Mouse (Mus musculus): Measurements from ENCODE around the gene Rapgef4. TPM values are rescaled to one million over a fixed set of nuclear protein-coding genes. Genes with fewer than 3 reads are reported as not detected.

Gene Rapgef4
- polyA plus RNA-seq, 1 experiment from 2014 or later, result 3.1 TPM

GRCm38 (mm10) chr2:72152746-72153145 lies 171.7 kb downstream of the Rapgef4 start:
- Histone ChIP-seq H3K27ac (no peak overlapping the region), H3K9me3 (no peaks in the 10 kb centered on the region), H3K27me3 (no peaks in the 10 kb centered on the region), H3K4me3 (replicated peaks) (no peak overlapping the region), H3K4me2 (no peak overlapping the region), H3K9ac (no peak overlapping the region), H3K36me3 (replicated peaks) (no peaks in the 10 kb centered on the region), H3K4me1 (peaks cover 4% of the 10 kb centered on the region; the same call in 1 of the 2 replicates)
- no peak for ATAC-seq (ENCODE audit: low FRiP score)
- WGBS, result 87% methylated on average over 2 of the region's 2 CpGs

GRCm38 (mm10) chr2:72153851-72154250 lies 172.8 kb downstream of the Rapgef4 start:
- peaks cover 5% of the 10 kb centered on the region; the same call in 1 of the 2 replicates for H3K4me1 ChIP-seq
- no peak overlapping the region for H3K4me2 ChIP-seq
- 92% methylated on average over 1 of the region's 1 CpGs for WGBS
- no peak overlapping the region for H3K27ac ChIP-seq
- no peak for ATAC-seq (ENCODE audit: low FRiP score)
- H3K9ac ChIP-seq, result no peak overlapping the region
- H3K36me3 ChIP-seq (replicated peaks), result no peaks in the 10 kb centered on the region
- H3K27me3 ChIP-seq, result no peaks in the 10 kb centered on the region
- no peaks in the 10 kb centered on the region for H3K9me3 ChIP-seq
- no peak overlapping the region for H3K4me3 ChIP-seq (replicated peaks)

GRCm38 (mm10) chr2:72155102-72155773 lies 174.2 kb downstream of the Rapgef4 start:
- no peak overlapping the region for H3K9ac ChIP-seq
- H3K36me3 ChIP-seq (replicated peaks), result no peaks in the 10 kb centered on the region
- H3K4me2 ChIP-seq, result no peak overlapping the region
- WGBS, result 73% methylated on average over 8 of the region's 8 CpGs
- H3K27ac ChIP-seq, result no peak overlapping the region
- H3K4me3 ChIP-seq (replicated peaks), result no peak overlapping the region
- H3K27me3 ChIP-seq, result no peaks in the 10 kb centered on the region
- peaks cover 5% of the 10 kb centered on the region; the same call in 1 of the 2 replicates for H3K4me1 ChIP-seq
- no peaks in the 10 kb centered on the region for H3K9me3 ChIP-seq
- no peak for ATAC-seq (ENCODE audit: low FRiP score)

- no peak overlapping the region for H3K9ac ChIP-seq
- no peaks in the 10 kb centered on the region for H3K9me3 ChIP-seq
- peaks cover 5% of the 10 kb centered on the region; the same call in 1 of the 2 replicates for H3K4me1 ChIP-seq
- no peaks in the 10 kb centered on the region for H3K36me3 ChIP-seq (replicated peaks)
- no peak for ATAC-seq (ENCODE audit: low FRiP score)
- no peak overlapping the region for H3K4me3 ChIP-seq (replicated peaks)
- no peak overlapping the region for H3K27ac ChIP-seq
- 89% methylated on average over 5 of the region's 5 CpGs for WGBS
- H3K27me3 ChIP-seq, result no peaks in the 10 kb centered on the region
- H3K4me2 ChIP-seq, result no peak overlapping the region
These were observed 175.4 kb downstream of the Rapgef4 start for GRCm38 (mm10) chr2:72156484-72156883.

GRCm38 (mm10) chr2:72157561-72157960 lies 176.5 kb downstream of the Rapgef4 start:
- 35% methylated on average over 9 of the region's 9 CpGs for WGBS
- no peaks in the 10 kb centered on the region for H3K27me3 ChIP-seq
- no peak overlapping the region for H3K4me2 ChIP-seq
- no peak overlapping the region; the same call in 1 of the 2 replicates for H3K9ac ChIP-seq
- no peak for ATAC-seq (ENCODE audit: low FRiP score)
- H3K4me3 ChIP-seq (replicated peaks), result no peak overlapping the region
- no peak overlapping the region for H3K27ac ChIP-seq
- H3K4me1 ChIP-seq, result peaks cover 5% of the 10 kb centered on the region; the same call in 1 of the 2 replicates
- no peaks in the 10 kb centered on the region for H3K9me3 ChIP-seq
- H3K36me3 ChIP-seq (replicated peaks), result no peaks in the 10 kb centered on the region

- Histone ChIP-seq H3K36me3 (replicated peaks) (no peaks in the 10 kb centered on the region), H3K4me2 (no peak overlapping the region), H3K27me3 (no peaks in the 10 kb centered on the region), H3K9ac (no peak overlapping the region), H3K27ac (no peak overlapping the region), H3K9me3 (no peaks in the 10 kb centered on the region), H3K4me1 (peaks cover 5% of the 10 kb centered on the region; the same call in 1 of the 2 replicates), H3K4me3 (replicated peaks) (no peak overlapping the region)
- ATAC-seq (ENCODE audit: low FRiP score), result no peak
- WGBS, result 79% methylated on average over 5 of the region's 5 CpGs
These were observed 177.0 kb downstream of the Rapgef4 start for GRCm38 (mm10) chr2:72158045-72158444.

GRCm38 (mm10) chr2:72158691-72159225 lies 177.7 kb downstream of the Rapgef4 start:
- H3K27ac ChIP-seq, result no peak overlapping the region
- peaks cover 5% of the 10 kb centered on the region; the same call in 1 of the 2 replicates for H3K4me1 ChIP-seq
- H3K36me3 ChIP-seq (replicated peaks), result no peaks in the 10 kb centered on the region
- H3K4me2 ChIP-seq, result no peak overlapping the region
- no peak overlapping the region for H3K4me3 ChIP-seq (replicated peaks)
- no peaks in the 10 kb centered on the region for H3K9me3 ChIP-seq
- WGBS, result 81% methylated on average over 10 of the region's 10 CpGs
- ATAC-seq (ENCODE audit: low FRiP score), result no peak
- H3K9ac ChIP-seq, result no peak overlapping the region
- H3K27me3 ChIP-seq, result no peaks in the 10 kb centered on the region

- 87% methylated on average over 6 of the region's 6 CpGs for WGBS
- ATAC-seq (ENCODE audit: low FRiP score), result no peak
These were observed 178.2 kb downstream of the Rapgef4 start for GRCm38 (mm10) chr2:72159281-72159680.

GRCm38 (mm10) chr2:72165136-72165854 lies 184.3 kb downstream of the Rapgef4 start:
- no peak for ATAC-seq (ENCODE audit: low FRiP score)
- H3K27ac ChIP-seq, result no peak overlapping the region
- no peaks in the 10 kb centered on the region for H3K9me3 ChIP-seq
- no peak overlapping the region for H3K9ac ChIP-seq
- no peak overlapping the region for H3K4me3 ChIP-seq (replicated peaks)
- no peaks in the 10 kb centered on the region for H3K36me3 ChIP-seq (replicated peaks)
- H3K4me1 ChIP-seq, result no peaks in the 10 kb centered on the region
- H3K27me3 ChIP-seq, result no peaks in the 10 kb centered on the region
- 82% methylated on average over 5 of the region's 5 CpGs for WGBS
- H3K4me2 ChIP-seq, result no peak overlapping the region

More at GRCm38 (mm10) chr2:72159281-72159680, 178.2 kb downstream of the Rapgef4 start:
- Histone ChIP-seq H3K4me3 (replicated peaks) (no peak overlapping the region), H3K9me3 (no peaks in the 10 kb centered on the region), H3K4me1 (peaks cover 5% of the 10 kb centered on the region; the same call in 1 of the 2 replicates), H3K27ac (no peak overlapping the region), H3K4me2 (no peak overlapping the region), H3K27me3 (no peaks in the 10 kb centered on the region), H3K9ac (no peak overlapping the region), H3K36me3 (replicated peaks) (no peaks in the 10 kb centered on the region)

- no peaks in the 10 kb centered on the region for H3K27me3 ChIP-seq
- H3K27ac ChIP-seq, result no peak overlapping the region
- no peaks in the 10 kb centered on the region for H3K4me1 ChIP-seq
- H3K9me3 ChIP-seq, result no peaks in the 10 kb centered on the region
- no peak overlapping the region for H3K4me2 ChIP-seq
- ATAC-seq (ENCODE audit: low FRiP score), result no peak
- WGBS, result 75% methylated on average over 9 of the region's 9 CpGs
- H3K36me3 ChIP-seq (replicated peaks), result no peaks in the 10 kb centered on the region
- no peak overlapping the region for H3K4me3 ChIP-seq (replicated peaks)
- no peak overlapping the region for H3K9ac ChIP-seq
These were observed 188.5 kb downstream of the Rapgef4 start for GRCm38 (mm10) chr2:72169451-72170100.

- 88% methylated on average over 8 of the region's 8 CpGs for WGBS
- no peak overlapping the region for H3K4me3 ChIP-seq (replicated peaks)
- H3K36me3 ChIP-seq (replicated peaks), result no peaks in the 10 kb centered on the region
- H3K9me3 ChIP-seq, result no peaks in the 10 kb centered on the region
- no peak overlapping the region for H3K4me2 ChIP-seq
- H3K9ac ChIP-seq, result no peak overlapping the region
- no peaks in the 10 kb centered on the region for H3K27me3 ChIP-seq
- ATAC-seq (ENCODE audit: low FRiP score), result no peak
- H3K4me1 ChIP-seq, result no peaks in the 10 kb centered on the region
- no peak overlapping the region for H3K27ac ChIP-seq
These were observed 189.5 kb downstream of the Rapgef4 start for GRCm38 (mm10) chr2:72170546-72170945.

GRCm38 (mm10) chr2:72171204-72171603 lies 190.2 kb downstream of the Rapgef4 start:
- H3K4me3 ChIP-seq (replicated peaks), result no peak overlapping the region
- H3K4me2 ChIP-seq, result no peak overlapping the region
- H3K4me1 ChIP-seq, result peaks cover 5% of the 10 kb centered on the region
- H3K9ac ChIP-seq, result no peak overlapping the region
- no peaks in the 10 kb centered on the region for H3K36me3 ChIP-seq (replicated peaks)
- H3K27ac ChIP-seq, result no peak overlapping the region
- H3K27me3 ChIP-seq, result no peaks in the 10 kb centered on the region
- ATAC-seq (ENCODE audit: low FRiP score), result no peak
- 95% methylated on average over 5 of the region's 5 CpGs for WGBS
- no peaks in the 10 kb centered on the region for H3K9me3 ChIP-seq

All from forebrain, embryonic 12.5 days (tissue).